Mouse (Mus musculus) urinary bladder, postnatal 14 days (tissue): ENCODE measurements around the gene Cinp.

Experiments used
- DNase-seq: peaks from one replicate; pipeline ENCODE4 v3.0.0; 2021; ENCODE audit warnings: low spot score

Gene Cinp

DNA sequence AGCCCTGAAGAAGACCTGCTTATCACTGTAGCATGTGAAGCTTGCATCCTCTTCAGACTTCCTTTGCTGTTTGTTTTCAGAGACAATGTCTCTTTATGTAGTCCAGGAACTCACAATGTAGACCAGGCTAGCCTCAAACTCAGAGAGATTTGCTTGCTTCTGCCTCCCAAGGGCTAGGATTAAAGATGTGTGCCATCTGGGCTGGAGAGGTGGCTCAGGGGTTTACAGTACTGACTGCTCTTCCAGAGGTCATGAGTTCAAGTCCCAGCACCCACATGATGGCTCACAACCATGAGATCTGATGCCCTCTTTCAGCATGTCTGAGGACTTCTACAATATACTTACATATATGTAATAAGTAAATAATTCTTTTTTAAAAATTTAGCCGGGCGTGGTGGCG lies 53.8 kb downstream of the Cinp start:
- no peak for DNase-seq

GRCm38 (mm10) chr12:110830293-110831024 lies 58.5 kb downstream of the Cinp start:
- no peak for DNase-seq

DNA sequence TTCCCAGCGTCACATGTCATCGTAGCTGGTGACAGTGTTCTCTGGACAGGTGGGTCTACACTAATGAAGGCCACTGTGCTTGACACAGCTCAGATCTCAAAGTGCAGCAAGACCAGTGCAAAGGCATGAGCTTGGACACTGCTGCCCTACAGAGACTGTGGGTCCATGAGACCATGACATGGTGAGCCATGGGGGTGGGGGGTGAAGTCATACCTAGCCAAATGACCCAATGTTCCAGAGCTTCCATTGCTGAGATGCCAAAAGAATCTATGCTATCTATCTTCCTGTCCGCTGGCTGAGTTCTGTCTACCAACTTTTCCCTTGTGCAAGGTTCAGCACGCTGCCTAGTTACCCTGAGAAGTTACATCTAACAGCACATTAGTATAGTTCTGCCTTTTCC lies 60.0 kb downstream of the Cinp start:
- no peak for DNase-seq
